Mouse (Mus musculus) v-Abl transformed pro-B cells (cell line): ENCODE measurements at regions not wholly inside any gene's neighbourhood (a gene's known extent, or its start where the extent isn't known, plus 50 kb on each side); places are given as distances from the start of the nearest gene placed in this dataset.

Source experiments
- in situ Hi-C, 2 experiments: fragments of 400-800 bp; cut with MboI; formaldehyde crosslinking; loops; one replicate each; pipeline ENCODE4 v1.15.1; 2025; ENCODE audit not compliant: unreplicated experiment in 2 of 2

DNA sequence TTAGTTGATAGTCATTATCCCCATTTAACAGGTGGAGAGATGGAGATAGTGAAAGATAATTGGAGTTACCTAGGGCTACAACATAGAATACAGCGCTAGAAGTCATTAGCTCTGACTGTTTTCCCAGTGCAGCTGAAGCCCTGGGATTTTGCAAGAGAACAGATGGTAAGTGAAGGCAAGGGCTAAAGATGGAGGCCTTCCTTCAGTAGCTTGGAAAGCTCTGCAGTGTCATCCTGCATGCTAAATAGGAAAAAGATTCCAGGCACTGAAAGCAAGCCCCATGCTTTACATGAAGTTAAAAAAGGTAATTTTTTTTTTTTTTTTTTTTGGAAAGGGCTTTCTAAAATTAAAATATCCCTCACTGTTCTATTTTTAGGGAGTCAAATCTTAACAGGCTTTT lies 477.2 kb upstream of the Syt1 start:
- in situ Hi-C loops: loop anchor here in 1 of 2 experiments (25.0 kb wide), 1 partner anchor 1176 kb away; no protein-coding TSS in a partner anchor

DNA sequence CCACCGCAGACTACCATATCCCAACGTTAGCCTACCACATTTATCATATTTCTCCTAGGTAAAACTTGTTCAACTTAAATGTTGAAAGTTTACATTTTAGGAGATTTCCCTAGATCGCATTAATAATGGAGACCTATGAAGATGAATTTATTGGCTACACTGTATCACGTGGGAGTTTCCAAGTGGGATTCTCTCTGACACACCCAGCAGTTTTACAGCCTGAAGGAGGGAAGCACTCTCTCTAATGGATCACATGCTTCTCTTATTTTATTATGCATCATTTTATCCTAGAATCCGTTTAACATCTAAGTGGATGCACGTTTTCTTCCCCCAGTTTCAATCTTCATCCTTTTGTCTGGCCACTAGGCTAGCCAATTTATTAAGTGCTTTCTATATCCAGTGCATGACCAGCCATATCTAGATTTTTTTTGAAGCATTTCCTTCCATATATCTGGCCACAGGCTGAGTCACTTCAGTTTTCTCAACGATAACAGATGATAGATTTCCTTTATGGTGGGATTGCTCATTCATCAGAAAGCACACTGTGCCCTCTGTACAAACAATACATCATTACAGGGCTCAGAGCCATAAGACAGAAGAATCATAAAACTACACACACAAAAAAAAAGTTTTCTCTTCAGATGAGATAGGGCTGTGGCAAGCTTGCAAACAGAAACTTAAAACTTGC lies 476.3 kb upstream of the Syt1 start:
- in situ Hi-C loops: loop anchor here in 1 of 2 experiments (25.0 kb wide), 1 partner anchor 1175 kb away; no protein-coding TSS in a partner anchor

DNA sequence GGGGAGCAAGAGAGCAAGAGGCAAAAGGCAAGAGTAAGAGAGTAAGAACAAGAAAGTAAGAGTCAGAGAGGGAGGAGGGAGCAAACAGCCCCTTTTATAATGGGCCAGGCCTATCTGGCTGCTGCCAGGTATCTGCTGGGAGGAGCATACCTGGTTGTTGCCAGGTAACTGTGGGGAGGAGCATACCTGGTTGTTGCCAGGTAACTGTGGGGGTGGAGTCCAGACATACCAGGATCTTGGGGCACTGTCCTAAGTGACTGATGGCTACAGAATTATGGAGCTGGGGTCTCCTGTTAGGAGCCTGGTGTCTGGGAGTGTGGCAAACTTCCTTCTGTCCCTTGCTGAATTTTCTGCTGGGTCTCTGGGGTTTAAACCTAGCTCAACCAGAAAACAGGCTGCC lies 469.8 kb upstream of the Syt1 start:
- in situ Hi-C loops: loop anchor here in 1 of 2 experiments (25.0 kb wide), 1 partner anchor 1168 kb away; no protein-coding TSS in a partner anchor

DNA sequence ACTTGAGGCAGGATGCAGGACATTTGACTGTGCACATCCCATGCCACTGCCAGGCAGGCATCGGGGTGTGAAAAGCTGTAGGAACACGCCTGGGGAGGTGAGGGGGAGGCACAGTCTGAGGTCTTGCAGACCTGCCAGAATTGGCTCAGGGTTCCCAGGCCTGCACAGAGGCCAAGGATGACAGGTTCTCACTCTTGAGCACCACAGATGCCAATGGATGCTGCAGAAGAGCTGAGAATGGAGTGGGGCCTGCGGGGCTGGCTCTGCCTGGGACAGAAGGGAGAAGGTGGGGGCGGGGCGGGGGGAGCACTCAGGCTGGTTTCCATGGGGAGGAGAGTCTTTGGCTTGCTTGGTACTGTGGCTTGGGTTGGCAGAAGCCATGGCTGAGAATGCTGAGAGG lies 469.2 kb upstream of the Syt1 start:
- in situ Hi-C loops: loop anchor here in 1 of 2 experiments (25.0 kb wide), 1 partner anchor 1168 kb away; no protein-coding TSS in a partner anchor

GRCm38 (mm10) chr10:109466516-109466915 lies 455.7 kb upstream of the Syt1 start:
- in situ Hi-C loops: no loop called here

GRCm38 (mm10) chr10:109431112-109431511 lies 420.3 kb upstream of the Syt1 start:
- in situ Hi-C loops: no loop called here

- in situ Hi-C loops: no loop called here
These were observed 417.1 kb upstream of the Syt1 start for GRCm38 (mm10) chr10:109427878-109428277.

DNA sequence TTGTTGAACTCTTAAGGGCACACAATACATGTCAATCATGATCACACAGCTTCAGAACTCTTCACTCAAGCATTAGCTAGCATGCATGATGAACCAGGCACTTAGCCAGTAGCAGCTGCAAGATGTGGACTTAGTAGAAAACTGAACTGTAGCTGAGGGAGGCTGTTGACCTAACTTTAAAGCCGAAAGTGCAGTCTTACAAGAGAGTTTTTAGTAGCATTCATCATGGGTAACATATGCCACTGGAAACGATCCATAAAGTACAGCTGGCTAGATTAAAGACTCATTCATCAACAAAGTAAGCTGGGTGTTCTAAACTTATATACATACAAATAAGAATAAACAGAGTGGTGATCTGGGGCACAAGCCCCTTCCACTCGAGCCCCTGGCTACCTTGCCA lies 396.2 kb upstream of the Syt1 start:
- in situ Hi-C loops: no loop called here

DNA sequence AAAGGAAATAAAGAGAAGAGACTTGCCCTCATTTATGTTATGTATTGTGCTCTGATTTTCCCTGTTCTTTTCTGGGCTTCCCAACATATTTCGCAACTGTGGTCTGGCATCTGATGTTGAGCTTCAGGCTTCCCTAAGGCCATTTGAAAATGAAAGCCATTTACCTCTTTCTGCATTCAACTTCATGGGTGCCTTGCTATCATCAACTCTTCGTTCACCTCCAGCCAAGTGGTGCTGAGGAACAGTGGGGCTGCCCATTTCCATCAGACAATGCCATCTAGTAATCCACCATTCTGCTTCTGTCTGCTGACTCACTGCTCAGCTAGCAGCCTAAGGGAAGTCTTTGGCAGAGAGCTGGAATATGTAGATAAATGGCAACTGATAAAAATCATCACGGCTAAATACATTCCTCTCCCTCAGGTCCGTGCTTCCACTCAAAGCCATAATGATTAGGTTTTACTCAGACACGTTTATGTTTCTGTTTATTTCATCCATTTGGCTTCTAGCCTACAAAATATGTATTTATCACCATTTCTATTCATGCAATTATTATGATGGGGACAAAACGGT lies 394.4 kb upstream of the Syt1 start:
- in situ Hi-C loops: no loop called here

DNA sequence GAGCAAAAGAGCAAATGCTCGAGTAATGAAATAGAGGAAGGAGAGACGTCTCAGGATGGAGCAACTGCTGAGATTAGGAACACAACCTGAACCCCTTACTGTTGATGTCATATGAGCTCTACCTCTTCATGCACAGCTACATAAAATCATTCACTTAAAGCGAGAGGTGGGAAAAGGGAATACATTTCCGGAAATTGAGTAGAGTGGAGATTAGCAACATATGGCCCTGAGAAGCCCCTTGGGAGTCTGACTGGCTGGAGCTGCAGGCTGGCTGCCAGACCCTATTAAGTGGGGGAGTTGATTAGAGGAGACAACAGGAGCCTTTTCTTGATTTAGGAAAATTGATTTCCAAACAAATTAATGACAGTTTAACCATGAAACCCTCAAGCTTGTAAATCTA lies 373.0 kb upstream of the Syt1 start:
- in situ Hi-C loops: no loop called here

DNA sequence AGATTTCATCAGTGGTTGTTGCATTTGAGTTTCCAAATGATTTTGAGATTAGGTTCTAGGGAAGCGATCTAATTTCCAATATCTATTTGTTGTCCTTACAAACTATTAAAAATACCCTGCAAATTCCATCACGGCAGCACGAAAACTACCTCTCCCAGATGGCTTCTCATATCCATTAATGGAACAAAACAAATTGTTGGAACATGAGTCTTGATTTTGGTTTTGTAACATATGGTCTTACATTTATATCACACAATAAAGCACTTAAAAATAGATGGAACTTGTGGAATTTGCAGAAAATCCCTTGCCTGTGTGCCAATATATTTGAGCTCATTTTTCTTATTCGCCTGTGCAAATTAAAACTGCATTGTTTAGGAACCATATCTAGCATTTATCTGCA lies 368.1 kb upstream of the Syt1 start:
- in situ Hi-C loops: no loop called here

DNA sequence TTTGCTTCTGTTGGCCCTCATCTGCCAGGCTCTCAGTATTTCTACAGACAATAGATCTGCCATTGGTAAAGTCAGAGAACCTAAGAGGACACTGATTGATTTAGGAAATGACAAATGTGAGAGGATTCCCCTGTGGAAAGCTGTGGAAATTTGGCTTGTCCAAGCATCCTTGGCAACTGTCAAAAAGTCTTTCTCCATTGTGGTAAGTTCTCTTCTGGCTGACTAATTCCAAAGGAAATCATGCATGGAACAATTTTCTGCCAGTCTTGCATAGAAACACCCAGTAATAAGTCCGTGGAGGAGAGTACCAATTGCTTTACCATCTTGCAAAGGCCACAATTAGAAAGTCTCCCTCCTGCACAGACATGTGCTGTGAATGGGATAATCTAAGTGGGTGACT lies 349.4 kb upstream of the Syt1 start:
- in situ Hi-C loops: no loop called here

DNA sequence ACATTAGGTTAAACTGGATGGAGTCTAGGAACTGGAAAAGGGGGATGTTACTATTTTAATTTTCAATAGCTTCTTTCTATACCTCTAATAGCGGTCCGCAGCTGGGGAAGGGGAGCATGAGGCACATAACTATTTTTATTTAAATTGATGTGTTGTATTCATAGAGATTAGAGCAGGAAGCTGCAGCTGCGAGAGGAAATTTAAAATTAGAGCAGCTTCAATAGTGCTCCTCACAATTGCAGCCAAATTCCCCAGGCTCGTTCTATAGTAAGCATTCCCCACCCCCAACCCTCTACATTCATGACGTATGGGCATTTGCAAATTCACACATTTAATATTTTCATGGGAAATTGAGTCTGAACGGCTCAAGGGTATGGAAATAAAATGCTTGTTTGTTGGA lies 348.0 kb upstream of the Syt1 start:
- in situ Hi-C loops: no loop called here

DNA sequence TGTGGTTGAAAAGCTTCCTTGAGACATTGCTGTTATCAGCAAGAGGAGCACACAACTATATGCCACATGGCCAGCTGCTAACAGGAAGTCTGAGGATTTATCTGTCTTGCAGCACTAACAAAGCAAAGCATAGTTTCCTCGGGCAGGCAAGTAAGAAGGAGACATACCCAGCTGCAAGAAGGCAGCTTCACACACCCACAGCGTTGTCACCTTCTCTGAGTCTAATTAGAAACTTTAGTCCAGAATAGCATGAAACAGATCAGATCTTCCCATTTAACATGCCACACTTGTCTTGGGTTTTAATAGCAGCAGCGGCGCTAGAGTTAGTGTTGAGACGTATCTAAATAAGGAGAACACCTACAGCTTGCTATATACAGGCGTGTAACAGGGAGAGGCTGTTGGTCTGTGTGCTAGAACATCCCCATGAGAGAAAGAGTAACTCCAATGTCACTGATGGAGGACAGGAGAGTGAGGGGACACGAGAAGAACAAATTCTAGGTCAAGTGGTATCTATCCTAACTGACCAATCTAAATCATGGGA lies 322.1 kb upstream of the Syt1 start:
- in situ Hi-C loops: no loop called here

- in situ Hi-C loops: no loop called here
These were observed 298.5 kb upstream of the Syt1 start for GRCm38 (mm10) chr10:109309286-109309685.

- in situ Hi-C loops: no loop called here
These were observed 289.4 kb upstream of the Syt1 start for GRCm38 (mm10) chr10:109300199-109300598.

GRCm38 (mm10) chr10:109299785-109300184 lies 289.0 kb upstream of the Syt1 start:
- in situ Hi-C loops: no loop called here

DNA sequence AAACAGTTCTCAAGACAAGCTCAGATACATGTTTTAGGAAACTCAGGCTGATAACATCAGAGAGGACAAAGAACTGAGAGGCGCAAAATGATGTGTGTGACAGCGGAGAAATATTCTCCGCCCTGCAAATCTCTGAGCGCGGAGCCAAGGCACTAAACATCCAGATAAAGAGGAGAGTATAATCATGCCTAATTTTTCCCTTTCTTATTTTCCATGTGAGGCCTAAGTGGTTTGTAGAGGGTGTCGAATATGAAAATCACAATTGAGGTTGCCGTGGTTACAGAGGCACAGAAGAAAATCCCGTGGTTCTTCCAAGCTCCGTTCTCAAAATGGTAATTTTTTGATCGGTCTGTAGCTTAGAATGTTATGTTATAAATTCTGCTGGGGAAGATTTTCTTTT lies 272.6 kb upstream of the Syt1 start:
- in situ Hi-C loops: no loop called here

GRCm38 (mm10) chr10:109249781-109250180 lies 239.0 kb upstream of the Syt1 start:
- in situ Hi-C loops: no loop called here

DNA sequence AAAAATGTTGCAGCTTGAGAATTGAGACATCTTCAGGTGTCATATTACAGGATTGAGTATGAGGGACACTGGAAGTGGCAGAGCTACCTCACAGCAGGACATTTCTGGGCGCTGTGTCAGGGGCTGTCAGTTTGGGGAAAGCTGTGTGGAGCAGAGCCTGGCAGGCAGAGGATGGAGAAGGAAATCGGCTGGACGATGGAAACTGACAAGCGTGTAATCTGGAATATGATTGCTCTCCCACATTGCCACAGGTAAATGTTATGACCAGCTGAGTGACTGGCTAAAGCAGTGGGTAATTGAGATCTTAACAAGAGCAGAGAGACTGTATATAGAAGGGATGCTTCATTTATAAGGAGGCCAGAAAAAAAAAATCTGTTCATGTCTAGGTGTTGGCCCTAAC lies 235.5 kb upstream of the Syt1 start:
- in situ Hi-C loops: no loop called here

GRCm38 (mm10) chr10:109237026-109237425 lies 226.2 kb upstream of the Syt1 start:
- in situ Hi-C loops: no loop called here

DNA sequence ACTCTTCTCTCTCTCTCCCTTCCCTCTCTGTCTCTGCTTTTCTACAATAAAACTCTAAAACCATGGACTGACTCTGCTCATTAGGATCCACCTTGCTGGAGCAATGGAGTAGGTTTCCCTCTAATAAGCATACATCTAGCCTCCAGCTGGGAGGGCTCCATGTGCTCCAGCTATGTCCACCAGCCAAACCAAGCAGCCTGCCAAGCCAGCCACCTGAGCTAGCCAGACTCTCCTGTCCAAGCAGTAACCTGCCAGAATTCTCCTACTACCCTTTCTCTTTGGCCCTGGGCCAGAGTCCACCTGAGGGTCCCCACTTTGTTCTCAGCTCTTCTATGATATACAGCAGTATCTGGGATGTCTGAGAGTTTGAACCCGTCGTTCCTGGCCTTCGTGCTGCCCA lies 216.2 kb upstream of the Syt1 start:
- in situ Hi-C loops: no loop called here
